Mouse (Mus musculus) forelimb bud, embryonic 11.5 days (tissue): Measurements from ENCODE around the gene Cd164l2.
A peak's percentile ranks its signal among the peaks of the same experiment; 100 is the strongest.

Experiments
- DNase-seq: peaks from one replicate; pipeline ENCODE4 v3.0.0-alpha.2; 2012; ENCODE audit warnings: low read depth, low spot score

The Cd164l2 gene

GRCm38 (mm10) chr4:133211751-133212561 is at the start of gene Cd164l2, which contains the start of gene Gpr3:
TSS of gene Cd164l2 (plus strand) at chr4:133212131.
TSS of gene Gpr3 (minus strand) at chr4:133212536.
- no peak for DNase-seq

GRCm38 (mm10) chr4:133162196-133162595 is 49.7 kb upstream of the Cd164l2 start:
- no peak for DNase-seq

DNA sequence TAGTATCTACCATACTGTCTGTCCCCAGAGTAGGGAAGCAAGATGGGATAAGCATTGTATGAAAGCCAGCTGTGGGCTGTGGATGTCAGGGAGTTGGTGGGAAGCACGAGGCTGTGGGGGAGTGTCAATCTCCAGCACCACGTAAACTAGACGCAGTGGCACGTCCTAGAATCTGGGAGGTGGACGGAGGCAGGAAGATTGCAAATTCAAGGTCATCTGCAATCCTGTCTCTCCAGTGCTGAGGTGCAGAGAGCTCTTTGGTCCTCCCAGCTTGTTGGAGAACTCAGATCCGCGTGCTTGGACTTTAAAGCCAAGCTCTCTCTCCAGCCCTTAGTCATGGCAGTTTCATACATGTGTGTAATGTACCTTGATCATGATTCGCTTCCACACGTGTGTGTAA is 45.2 kb upstream of the Cd164l2 start:
- no peak for DNase-seq

DNA sequence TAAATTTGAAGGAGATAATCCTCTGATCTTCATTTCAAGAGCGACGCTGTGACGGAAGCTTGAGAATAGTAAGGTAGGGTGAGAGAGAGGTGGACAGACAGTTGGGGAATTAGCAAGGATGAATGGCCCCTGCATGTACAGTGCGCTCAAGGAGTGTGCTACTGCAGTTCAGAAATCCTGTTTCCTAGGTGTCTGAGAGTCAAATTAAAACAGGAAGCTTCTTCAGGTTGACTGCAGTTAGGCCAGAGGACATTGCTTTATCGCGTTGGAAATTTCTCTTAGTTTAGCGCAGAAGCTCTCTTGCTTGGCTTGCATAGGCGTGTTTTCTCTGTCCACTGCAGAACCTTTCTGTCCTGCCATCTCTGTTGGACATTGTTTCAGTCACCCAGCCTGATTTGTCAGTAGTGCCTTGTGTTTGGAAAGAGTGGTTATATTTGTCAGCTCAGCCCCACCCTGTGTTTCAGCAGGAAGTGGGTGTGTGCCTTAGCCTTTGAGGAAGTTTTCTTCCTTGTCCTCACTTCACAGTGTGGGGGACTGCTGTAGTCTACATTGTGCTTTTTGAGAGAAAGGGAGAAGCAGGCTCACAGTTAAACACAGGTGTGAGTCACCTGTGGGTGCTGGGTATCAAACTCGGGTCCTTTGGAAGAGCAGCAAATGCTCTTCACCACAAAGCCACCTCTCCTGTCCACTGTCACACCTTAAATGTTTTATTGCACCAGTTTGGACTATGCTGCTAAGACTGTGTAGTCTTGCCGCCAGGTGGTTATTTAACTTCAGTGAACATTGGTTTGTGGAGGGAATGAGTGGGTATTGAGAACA is 42.5 kb upstream of the Cd164l2 start:
- no peak for DNase-seq

GRCm38 (mm10) chr4:133170056-133170524 is 41.8 kb upstream of the Cd164l2 start:
- DNase-seq: no peak

DNA sequence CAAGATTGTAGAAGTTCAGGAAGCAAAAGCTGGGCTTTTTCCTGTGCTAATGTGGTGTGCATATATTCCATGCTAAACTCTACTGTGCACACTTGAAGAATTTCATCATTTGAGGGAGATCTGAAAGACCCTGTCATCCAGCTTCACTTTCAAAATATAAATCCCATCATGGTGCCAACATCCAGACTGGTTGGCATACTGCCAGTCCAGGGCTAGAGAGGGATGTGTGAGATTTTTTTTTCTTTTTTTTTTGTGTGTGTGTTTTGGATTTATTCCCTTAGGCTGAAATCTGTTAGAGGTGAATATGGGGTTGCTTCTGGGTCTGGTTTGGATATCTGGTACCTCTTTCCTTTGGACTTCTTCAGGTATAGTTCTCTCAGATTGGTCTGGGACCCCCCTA is 41.3 kb upstream of the Cd164l2 start:
- no peak for DNase-seq

- no peak for DNase-seq
Measured at GRCm38 (mm10) chr4:133172451-133172850, 39.5 kb upstream of the Cd164l2 start.

GRCm38 (mm10) chr4:133174361-133174760 is 37.6 kb upstream of the Cd164l2 start:
- no peak for DNase-seq

- no peak for DNase-seq
Measured at GRCm38 (mm10) chr4:133175274-133175673, 36.7 kb upstream of the Cd164l2 start.

DNA sequence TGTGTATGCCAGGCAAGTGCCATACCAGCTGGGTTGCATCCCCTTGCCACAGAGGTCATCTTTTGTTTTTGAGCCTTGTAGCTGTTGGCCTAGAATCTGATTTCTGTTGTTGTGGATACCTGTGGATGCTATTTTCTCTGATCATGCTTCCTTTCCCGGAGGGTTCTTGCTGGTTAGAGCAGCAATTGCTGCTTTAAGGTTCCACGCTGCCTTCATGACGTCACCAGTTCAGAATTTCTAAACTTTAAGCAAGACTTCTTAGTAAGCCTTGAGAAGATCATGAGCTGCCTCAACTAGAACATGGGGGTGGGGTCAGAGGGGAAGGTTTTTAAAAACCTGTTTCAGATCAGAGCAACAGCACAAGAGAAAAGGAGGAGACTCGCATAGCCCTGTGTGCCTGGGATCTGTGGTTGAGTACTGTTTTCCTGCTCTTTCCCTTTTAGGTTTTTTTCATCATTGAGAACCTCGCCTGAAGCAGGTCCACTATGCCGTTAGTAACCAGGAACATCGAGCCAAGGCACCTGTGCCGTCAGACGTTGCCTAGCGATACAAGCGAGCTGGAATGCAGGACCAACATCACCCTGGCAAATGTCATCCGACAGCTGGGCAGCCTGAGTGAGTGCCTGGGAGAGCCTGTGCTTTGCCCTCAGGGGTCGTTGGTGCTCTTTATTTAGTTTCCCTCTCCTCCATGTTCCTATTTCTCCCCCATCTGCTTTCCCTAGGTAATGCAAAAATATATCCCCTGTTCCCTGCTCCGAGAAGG is 35.8 kb upstream of the Cd164l2 start:
- peak; percentile 61 for DNase-seq

DNA sequence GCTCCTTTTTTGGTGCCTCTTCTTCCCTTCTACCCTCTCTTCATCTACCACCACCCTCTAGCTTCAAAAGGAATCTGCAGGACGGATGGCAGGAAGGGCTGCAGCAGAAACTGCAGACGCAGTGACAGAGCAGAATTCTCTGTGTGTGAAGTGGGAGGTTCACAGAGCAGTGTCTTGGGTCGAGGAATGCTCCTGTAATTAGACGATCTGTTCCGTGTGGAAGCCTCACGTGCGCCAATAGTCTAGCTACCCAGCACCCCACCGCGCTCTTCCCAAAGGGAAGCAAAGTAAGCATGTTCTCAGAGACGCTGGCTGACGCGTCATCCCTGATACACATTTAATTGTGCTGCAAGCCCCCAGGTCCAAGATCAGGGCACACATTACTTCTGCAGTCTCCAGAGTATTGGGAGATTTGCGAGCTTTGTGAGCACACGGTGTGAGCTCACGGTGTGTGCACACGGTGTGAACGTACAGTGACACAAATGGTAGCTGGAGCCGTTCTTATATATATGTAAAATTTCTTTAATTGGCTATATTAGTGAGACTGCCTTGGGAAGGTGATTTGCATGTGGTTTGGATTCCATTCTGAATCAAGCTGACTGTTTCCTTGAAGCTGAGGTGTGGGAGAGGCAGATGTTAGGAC is 35.0 kb upstream of the Cd164l2 start:
- DNase-seq: no peak

GRCm38 (mm10) chr4:133178305-133178704 is 33.6 kb upstream of the Cd164l2 start:
- DNase-seq: no peak

DNA sequence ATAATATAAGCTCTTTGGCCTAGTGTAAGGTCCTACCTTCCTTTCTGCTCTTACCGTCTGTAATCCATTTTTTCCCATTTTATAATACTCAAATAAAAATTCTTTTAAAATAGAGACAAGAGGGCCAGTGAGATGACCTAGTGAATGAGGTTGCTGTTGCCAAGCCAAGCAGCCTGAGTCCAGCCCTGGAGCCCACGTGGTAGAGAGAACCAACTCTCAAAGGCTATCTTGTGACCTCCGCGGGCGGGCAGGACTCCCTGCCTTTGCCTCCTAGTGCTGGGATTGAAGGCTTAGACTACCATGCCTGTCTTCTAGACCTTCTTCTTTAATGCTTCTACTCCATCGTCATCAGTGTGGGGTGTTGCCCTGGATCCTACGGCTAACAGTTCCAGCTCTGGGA is 32.7 kb upstream of the Cd164l2 start:
- no peak for DNase-seq

DNA sequence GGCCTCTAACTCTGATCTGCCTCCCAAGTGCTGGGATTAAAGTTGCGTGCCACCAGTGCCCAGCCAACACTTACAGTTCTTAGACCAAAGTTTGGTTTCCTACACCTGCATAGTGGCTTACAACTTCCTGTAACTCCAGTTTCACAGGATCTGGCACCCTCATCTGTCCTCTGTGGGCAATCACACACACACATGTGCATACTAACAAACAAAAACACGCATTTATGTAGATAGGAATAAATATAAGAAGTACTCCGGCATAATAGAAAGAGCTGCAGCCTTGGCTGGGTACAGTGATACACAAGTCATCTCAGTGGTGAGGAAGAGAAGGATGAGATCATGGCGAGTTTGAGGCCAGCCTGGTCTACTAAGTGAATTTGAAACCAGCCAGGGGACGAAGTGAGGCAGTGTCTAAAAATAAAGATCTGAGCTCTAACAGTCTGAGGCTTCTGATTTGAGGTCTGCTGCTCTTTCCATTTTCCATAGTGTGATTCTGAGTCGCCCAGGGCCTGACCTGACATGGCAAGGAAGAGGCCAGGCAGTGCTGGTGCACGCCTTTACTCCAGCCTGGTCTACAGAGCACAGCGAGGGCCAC is 29.4 kb upstream of the Cd164l2 start:
- DNase-seq: no peak

- no peak for DNase-seq
Measured at GRCm38 (mm10) chr4:133184031-133184897, 27.7 kb upstream of the Cd164l2 start.

DNA sequence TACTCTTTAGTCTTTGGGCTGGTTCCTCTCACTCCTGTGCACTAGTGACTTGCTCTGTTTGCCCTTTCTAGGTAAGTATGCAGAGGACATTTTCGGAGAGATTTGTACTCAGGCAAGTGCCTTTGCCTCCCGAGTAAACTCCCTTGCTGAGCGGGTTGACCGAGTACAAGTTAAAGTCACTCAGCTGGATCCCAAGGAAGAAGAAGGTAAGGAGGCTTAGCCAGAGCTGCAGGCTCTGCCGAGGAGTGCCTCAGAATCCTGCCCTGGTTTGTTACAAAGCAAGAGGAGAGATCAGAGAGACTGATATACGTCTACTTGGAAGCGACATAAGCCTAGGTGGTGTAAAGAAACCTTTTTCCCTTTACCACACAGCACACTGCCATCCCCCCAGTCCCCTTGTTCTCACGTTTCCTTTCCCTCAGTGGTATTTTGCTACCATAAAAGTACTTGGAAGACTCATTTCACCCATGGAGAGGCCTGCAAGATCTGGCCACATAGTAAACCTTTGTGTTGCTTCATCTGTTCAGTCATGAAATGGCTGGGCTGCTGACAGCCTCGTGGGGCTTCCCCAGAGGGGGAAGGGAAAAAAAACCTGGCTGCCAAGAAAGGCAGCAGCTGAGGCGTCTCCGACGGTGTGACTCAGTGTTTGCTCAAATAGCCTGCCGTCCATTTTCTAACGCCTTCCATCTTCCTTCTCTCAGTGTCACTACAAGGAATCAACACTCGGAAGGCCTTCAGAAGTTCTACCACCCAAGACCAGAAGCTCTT is 26.8 kb upstream of the Cd164l2 start:
- peak; percentile 58 for DNase-seq

- DNase-seq: peak; percentile 70
Measured at GRCm38 (mm10) chr4:133185893-133186292, 26.0 kb upstream of the Cd164l2 start.

DNA sequence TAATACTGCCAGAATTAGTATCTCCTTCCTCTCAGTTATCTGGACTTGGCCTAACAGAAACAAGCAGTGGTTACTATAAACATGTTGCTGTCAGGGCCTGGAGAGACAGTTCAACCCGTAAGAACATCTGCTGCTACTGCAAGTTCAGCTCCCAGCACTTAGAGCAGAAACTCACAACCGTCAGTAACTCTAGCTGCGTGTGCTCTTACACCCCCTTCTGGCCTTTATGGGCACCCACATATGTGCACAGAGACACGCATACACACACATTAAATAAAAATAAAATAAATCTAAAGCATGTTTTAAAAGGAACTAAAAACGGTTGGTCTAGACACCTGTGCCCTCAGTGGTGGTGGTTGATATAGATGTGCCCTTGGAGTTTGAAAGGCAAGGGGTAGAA is 25.1 kb upstream of the Cd164l2 start:
- no peak for DNase-seq

GRCm38 (mm10) chr4:133189396-133189795 is 22.5 kb upstream of the Cd164l2 start:
- no peak for DNase-seq
